Mouse (Mus musculus) retina, adult 2 months (tissue): ENCODE results near the gene Ppia.
"Not testable (repeated sequence)": the region's sequence is repeated elsewhere in the genome, so short reads cannot be mapped to it uniquely, and the experiment has no call there.

Experiments used
- DNase-seq: peaks from one replicate; pipeline ENCODE4 v3.0.0-alpha.2; 2012; ENCODE audit warnings: low read depth, low spot score

Ppia gene

DNA sequence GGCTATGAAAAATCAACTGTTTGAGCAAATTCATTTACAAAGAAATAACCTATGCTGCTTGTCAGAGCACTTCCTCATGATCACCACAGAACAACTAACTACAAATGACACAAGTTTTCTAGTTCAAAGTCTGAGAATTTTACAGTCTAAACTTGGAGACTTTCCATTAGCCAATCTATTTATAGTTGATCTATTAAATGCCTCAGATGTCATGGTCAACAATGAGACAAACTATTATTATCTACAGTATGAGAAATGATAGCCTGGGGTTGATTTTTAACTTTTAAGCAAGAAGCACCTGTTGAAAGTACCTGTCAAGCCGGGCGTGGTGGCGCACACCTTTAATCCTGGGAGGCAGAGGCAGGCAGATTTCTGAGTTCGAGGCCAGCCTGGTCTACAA is 27.3 kb downstream of the Ppia start:
- DNase-seq: no peak

DNA sequence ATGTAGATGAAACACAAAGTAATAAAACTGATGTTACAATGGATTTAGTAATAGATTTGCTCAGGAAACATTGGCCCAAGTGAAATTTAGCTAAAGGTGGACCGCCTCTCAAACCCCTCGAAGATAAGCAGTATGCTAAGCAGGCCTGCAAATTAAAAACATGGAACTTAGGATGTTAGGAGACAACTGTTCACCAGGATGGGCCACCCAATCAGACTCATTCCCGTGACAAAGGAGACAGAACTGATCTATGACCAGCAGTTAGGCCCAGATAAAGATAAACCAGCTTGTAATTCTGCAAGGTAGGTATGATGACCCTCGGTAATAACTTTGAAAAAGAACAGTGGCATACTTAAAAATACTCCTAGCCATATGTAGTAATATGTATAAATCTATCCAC is 27.9 kb downstream of the Ppia start:
- no peak for DNase-seq

DNA sequence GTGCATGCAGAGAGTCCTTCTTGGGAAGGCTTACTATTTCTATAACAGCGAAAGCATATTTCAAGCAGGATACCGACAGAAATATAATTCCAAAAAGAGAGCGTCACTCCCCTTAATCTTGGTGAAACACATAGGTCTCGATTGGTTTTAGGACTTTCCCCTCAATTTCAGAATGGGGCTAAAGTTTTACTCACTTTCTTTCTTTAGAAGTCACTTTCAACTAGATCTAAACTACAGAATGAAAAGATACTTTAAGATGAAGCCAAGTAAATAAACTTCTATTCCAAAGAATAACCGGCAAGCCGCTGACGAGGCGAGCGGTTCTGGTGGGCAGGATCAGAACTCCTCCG is 28.5 kb downstream of the Ppia start:
- peak; percentile 11 for DNase-seq

DNA sequence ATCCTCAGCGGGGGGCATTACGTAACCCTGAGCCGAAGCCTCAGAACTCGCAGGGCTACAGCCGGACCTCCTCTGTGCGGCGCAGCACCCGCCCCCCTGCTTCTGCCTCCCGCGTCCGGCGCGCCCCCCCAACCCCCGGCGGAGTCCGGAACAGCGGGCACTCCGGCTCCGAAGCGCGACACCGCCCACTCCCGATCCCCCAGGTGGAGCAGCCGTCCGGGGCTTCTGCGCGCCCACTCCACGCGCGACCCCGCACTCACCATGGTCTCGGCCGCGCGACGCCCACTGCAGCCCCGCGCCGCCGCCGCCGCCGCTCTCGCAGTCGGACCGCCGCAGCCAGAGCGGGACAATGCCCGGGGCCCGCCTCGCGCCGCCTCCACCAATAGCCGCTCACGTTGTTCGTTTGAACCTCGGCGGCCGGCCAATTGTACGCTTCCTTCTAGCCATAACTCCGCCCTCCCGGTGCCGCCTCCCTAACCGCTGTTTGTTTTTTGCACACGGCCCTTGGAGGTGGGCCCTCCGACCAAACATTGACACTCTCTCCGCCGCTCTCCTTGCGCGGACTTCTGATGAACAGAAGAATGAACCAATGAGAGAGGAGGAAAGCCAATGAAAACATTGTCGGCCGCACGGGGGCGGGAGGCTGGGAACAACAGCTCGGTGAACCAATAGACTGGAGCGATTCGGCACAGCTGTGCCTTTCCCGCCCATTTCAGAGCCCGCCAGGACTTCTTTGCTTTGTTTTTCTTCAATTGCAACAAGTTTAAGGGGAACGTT is 29.0 kb downstream of the Ppia start, which contains the start of gene H2afv:
Gene H2afv, minus strand, starts transcription at position 367 of the 777 bp plus-strand sequence.
- peak; percentile 98 for DNase-seq

DNA sequence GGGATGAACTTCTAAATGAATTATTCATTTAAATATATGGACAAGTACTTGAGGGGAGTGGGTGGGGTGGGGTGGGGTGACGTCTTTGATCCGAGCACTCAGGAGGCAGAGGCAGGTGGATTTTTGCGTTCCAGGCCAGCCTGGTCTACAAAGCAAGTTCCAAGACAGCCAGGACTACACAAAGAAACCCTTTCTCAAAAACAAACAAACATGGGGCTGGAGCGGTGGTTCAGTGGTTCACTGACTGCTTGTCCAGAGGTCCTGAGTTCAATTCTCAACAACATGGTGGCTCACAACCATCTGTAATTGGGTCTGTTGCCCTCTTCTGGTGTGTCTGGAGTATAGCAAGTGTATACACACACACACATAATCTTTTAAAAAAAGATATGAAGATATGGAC is 30.2 kb downstream of the Ppia start:
- DNase-seq: no peak

DNA sequence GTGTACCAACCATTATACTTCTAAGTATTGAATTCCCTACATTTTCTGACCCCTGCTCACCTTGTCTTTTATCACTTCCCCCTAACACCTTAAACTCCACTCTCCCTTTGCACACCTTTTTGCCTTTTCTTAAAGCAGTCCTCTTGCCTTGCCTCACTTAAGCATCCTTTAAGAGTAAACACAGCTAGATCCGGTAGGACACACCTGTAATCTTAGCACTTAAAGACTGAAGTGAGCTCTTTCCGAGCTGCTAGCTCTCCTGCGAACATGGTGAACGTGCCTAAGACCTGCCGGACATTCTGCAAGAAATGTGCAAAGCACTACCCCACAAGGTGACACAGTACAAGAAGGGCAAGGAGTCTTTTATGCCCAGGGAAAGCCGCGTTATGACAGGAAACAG is 30.7 kb downstream of the Ppia start:
- no peak for DNase-seq

DNA sequence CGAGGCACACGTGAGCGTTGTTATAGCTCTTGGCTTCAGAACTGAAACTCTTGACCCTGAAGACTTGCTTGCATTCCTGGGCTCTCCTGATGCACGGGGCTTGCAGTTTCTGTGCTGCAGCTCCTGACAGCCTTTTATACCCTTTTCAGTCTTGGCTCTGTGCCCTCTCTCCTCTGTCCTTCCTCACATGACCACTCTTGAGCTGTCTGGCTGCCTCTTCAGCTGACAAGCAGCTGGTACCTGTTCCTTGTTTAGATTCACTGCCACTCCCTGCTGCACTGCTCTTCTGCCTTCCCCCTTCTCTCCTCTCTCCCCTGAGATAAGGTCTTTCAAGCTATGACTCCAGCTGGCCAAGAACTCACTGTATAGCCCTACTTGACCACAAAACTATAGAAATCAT is 32.2 kb downstream of the Ppia start:
- no peak for DNase-seq

DNA sequence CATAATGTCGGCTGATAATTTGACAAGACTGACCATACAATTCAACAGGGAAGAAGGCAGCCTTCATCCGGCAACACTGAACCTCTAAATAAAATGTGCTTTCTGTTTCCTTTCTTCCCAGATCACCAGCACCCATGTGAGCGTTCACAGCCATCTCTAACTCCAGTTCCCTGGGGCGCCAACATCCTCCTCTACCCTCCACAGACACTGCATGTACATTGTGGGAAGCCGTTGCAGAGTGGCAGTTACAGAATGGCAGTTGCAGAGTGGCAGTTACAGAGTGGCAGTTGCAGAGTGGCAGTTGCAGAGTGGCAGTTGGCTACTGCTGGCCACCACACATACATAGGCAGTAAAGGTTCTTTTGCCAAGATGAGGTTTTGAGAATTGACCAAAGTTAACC is 32.9 kb downstream of the Ppia start:
- DNase-seq: not testable (repeated sequence)

DNA sequence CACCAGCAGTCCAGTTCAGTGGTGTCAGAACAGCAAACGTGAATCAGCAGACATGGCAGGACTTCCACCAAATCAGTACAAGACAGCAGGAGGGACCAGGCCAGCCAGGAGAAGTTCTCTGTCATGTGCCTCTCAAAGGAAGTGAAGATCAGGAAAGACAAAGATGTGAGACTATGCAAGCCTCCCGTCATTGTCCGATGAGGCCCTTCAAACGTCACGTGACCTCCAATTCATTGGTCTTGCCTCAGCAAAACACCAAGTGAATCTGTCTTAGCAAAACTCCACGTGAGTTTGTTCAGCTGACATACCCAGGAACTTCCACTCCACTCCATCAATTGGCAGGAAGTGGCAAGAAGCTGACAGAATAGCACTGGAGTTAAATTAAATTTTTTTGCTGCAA is 40.8 kb downstream of the Ppia start:
- DNase-seq: no peak

DNA sequence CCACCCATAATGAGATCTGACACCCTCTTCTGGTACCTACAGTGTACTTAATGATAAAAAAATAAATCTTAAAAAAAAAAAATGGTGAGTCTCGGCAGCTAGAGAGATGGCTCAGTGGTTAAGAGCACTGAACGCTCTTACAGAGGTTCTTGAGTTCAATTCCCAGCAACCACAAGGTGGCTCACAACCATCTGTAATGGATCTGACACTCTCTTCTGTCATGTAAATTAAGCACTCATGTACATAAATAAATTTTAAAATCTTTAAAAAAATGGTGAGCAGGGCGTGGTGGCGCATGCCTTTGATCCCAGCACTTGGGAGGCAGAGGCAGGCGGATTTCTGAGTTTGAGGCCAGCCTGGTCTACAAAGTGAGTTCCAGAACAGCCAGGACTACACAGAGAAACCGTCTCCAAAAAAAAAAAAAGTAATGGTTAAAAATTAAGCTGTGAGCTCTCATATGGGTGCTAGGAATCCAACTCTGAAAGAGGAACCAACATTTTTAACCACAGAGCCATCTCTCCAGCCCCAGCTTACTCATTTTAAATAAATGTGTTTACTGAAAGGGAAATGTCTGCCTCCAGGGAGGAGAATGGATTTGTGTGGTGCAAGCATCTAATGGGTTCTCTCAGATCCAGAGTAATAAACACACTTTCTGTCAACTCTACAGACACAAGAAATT is 48.1 kb downstream of the Ppia start:
- DNase-seq: no peak

DNA sequence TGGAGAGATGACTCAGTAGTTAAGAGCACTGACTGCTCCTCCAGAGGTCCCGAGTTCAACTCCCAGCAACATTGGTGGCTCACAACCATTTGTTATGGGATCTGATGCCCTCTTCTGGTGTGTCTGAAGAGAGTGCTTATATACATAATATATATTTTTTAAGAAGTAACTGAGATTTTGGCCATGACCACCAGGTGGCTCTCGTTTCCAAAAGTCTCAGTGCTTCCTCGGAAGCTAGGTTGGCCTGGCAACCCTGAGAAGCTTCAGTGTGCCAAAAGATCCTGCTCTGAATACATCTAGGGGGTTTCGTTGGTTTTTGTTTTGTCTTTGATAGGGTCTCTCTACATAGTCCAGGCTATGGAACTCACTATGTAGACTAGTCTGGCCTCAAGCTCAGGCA is 49.9 kb downstream of the Ppia start:
- no peak for DNase-seq

DNA sequence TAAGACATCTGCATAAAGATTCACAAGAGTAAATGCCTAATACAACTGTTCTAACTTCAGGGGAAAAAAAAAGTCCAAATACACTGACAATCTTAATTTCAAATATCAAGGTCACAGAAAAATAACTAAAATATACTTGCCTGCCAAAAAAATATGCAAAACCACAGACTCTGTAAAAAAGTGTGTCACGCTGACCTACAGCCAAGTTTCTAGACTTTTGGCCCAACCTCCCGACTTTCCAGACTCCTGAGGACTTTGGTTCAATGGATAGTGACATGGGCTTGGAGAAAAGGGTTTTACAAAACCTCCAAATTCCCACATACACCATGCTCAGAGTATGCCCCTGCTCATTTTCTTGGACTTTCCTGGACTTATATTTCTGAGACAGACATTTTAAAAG is 53.3 kb downstream of the Ppia start:
- DNase-seq: no peak
